Mouse (Mus musculus): ENCODE results near the gene Polr3f. TPM values are rescaled to one million over a fixed set of nuclear protein-coding genes. Genes with fewer than 3 reads are reported as not detected.

Gene Polr3f
- polyA plus RNA-seq, 1 experiment from 2014 or later = 32.9 TPM

- Histone ChIP-seq H3K27ac (no peak overlapping the region), H3K27me3 (no peaks in the 10 kb centered on the region), H3K4me2 (no peak overlapping the region), H3K4me1 (no peaks in the 10 kb centered on the region), H3K4me3 (no peak overlapping the region), H3K36me3 (peaks cover 84% of the 10 kb centered on the region), H3K9me3 (no peaks in the 10 kb centered on the region), H3K9ac (no peak overlapping the region)
- WGBS = 84% methylated on average over 4 of the region's 4 CpGs
- ATAC-seq (ENCODE audit: insufficient number of reproducible peaks, insufficient read depth, low FRiP score, low TSS enrichment, low read depth) = no peak
Measured at GRCm38 (mm10) chr2:144541246-144541645, 13.7 kb downstream of the Polr3f start.

- Histone ChIP-seq H3K9me3 (no peaks in the 10 kb centered on the region), H3K4me1 (no peaks in the 10 kb centered on the region), H3K9ac (no peak overlapping the region), H3K4me3 (no peak overlapping the region), H3K36me3 (peaks cover 77% of the 10 kb centered on the region), H3K4me2 (no peak overlapping the region), H3K27me3 (no peaks in the 10 kb centered on the region), H3K27ac (no peak overlapping the region)
- ATAC-seq (ENCODE audit: insufficient number of reproducible peaks, insufficient read depth, low FRiP score, low TSS enrichment, low read depth) = no peak
- 91% methylated on average over 6 of the region's 6 CpGs for WGBS
Measured at GRCm38 (mm10) chr2:144543670-144544069, 16.2 kb downstream of the Polr3f start.

- WGBS = 73% methylated on average over 6 of the region's 6 CpGs
- Histone ChIP-seq H3K4me3 (no peak overlapping the region), H3K4me2 (no peak overlapping the region), H3K4me1 (peaks cover 5% of the 10 kb centered on the region; the same call in 1 of the 2 replicates), H3K9me3 (no peaks in the 10 kb centered on the region), H3K27me3 (no peaks in the 10 kb centered on the region), H3K27ac (no peak overlapping the region), H3K9ac (no peak overlapping the region), H3K36me3 (peaks cover 68% of the 10 kb centered on the region)
- no peak for ATAC-seq (ENCODE audit: insufficient number of reproducible peaks, insufficient read depth, low FRiP score, low TSS enrichment, low read depth)
Measured at GRCm38 (mm10) chr2:144544630-144545029, 17.1 kb downstream of the Polr3f start.

- no peaks in the 10 kb centered on the region for H3K27me3 ChIP-seq
- no peak overlapping the region for H3K4me2 ChIP-seq
- H3K4me1 ChIP-seq = peaks cover 5% of the 10 kb centered on the region; the same call in 1 of the 2 replicates
- WGBS = 93% methylated on average over 2 of the region's 2 CpGs
- H3K4me3 ChIP-seq = no peak overlapping the region
- no peak overlapping the region for H3K27ac ChIP-seq
- no peak overlapping the region for H3K9ac ChIP-seq
- peaks cover 63% of the 10 kb centered on the region for H3K36me3 ChIP-seq
- ATAC-seq (ENCODE audit: insufficient number of reproducible peaks, insufficient read depth, low FRiP score, low TSS enrichment, low read depth) = no peak
- H3K9me3 ChIP-seq = no peaks in the 10 kb centered on the region
Measured at GRCm38 (mm10) chr2:144545061-144545460, 17.5 kb downstream of the Polr3f start.

GRCm38 (mm10) chr2:144545481-144545880 is 18.0 kb downstream of the Polr3f start:
- H3K9me3 ChIP-seq = no peaks in the 10 kb centered on the region
- H3K36me3 ChIP-seq = peaks cover 59% of the 10 kb centered on the region
- no peak overlapping the region for H3K9ac ChIP-seq
- no peak overlapping the region for H3K4me2 ChIP-seq
- 67% methylated on average over 1 of the region's 1 CpGs for WGBS
- no peak overlapping the region for H3K27ac ChIP-seq
- no peak for ATAC-seq (ENCODE audit: insufficient number of reproducible peaks, insufficient read depth, low FRiP score, low TSS enrichment, low read depth)
- H3K27me3 ChIP-seq = no peaks in the 10 kb centered on the region
- no peak overlapping the region for H3K4me3 ChIP-seq
- peaks cover 5% of the 10 kb centered on the region; the same call in 1 of the 2 replicates for H3K4me1 ChIP-seq

- H3K4me1 ChIP-seq = peaks cover 5% of the 10 kb centered on the region; the same call in 1 of the 2 replicates
- H3K27me3 ChIP-seq = no peaks in the 10 kb centered on the region
- H3K27ac ChIP-seq = no peak overlapping the region
- no peak overlapping the region for H3K9ac ChIP-seq
- no peaks in the 10 kb centered on the region for H3K9me3 ChIP-seq
- no peak overlapping the region for H3K4me2 ChIP-seq
- H3K36me3 ChIP-seq = peaks cover 46% of the 10 kb centered on the region
- WGBS = 52% methylated on average over 4 of the region's 4 CpGs
- ATAC-seq (ENCODE audit: insufficient number of reproducible peaks, insufficient read depth, low FRiP score, low TSS enrichment, low read depth) = no peak
- no peak overlapping the region for H3K4me3 ChIP-seq
Measured at GRCm38 (mm10) chr2:144547559-144547958, 20.0 kb downstream of the Polr3f start.

GRCm38 (mm10) chr2:144550529-144550928 is 23.0 kb downstream of the Polr3f start, which contains the start of gene Rbbp9:
Rbbp9 (minus strand) TSS chr2:144550869.
- Histone ChIP-seq H3K4me1 (peaks cover 5% of the 10 kb centered on the region; the same call in 1 of the 2 replicates), H3K36me3 (peaks cover 20% of the 10 kb centered on the region), H3K9me3 (no peaks in the 10 kb centered on the region), H3K4me3 (peak within 1 kb of the TSS; percentile 63), H3K4me2 (peak within 1 kb of the TSS; percentile 64), H3K9ac (peak within 1 kb of the TSS; percentile 85), H3K27ac (peak within 1 kb of the TSS; percentile 87), H3K27me3 (no peaks in the 10 kb centered on the region)
- ATAC-seq (ENCODE audit: insufficient number of reproducible peaks, insufficient read depth, low FRiP score, low TSS enrichment, low read depth) = peak; percentile 93
- under 1% methylated on average over 17 of the region's 17 CpGs for WGBS

GRCm38 (mm10) chr2:144553905-144554304 is 26.4 kb downstream of the Polr3f start:
- Histone ChIP-seq H3K36me3 (peaks cover under 1% of the 10 kb centered on the region; the same call in 1 of the 2 replicates), H3K27ac (no peak overlapping the region), H3K9ac (no peak overlapping the region), H3K4me1 (peaks cover 18% of the 10 kb centered on the region), H3K27me3 (no peaks in the 10 kb centered on the region), H3K4me3 (no peak overlapping the region), H3K4me2 (no peak overlapping the region), H3K9me3 (no peaks in the 10 kb centered on the region)
- 96% methylated on average over 3 of the region's 3 CpGs for WGBS
- ATAC-seq (ENCODE audit: insufficient number of reproducible peaks, insufficient read depth, low FRiP score, low TSS enrichment, low read depth) = no peak

GRCm38 (mm10) chr2:144555286-144555819 is 27.8 kb downstream of the Polr3f start:
- peaks cover 13% of the 10 kb centered on the region for H3K4me1 ChIP-seq
- peaks cover 15% of the 10 kb centered on the region for H3K36me3 ChIP-seq
- H3K9me3 ChIP-seq = no peaks in the 10 kb centered on the region
- ATAC-seq (ENCODE audit: insufficient number of reproducible peaks, insufficient read depth, low FRiP score, low TSS enrichment, low read depth) = no peak
- H3K9ac ChIP-seq = peak overlapping the region; percentile 88
- H3K4me3 ChIP-seq = peak overlapping the region; percentile 80
- peak overlapping the region; percentile 96 for H3K27ac ChIP-seq
- H3K27me3 ChIP-seq = no peaks in the 10 kb centered on the region
- WGBS = 3% methylated on average over 14 of the region's 14 CpGs
- peak overlapping the region; percentile 63 for H3K4me2 ChIP-seq

- Histone ChIP-seq H3K9me3 (no peaks in the 10 kb centered on the region), H3K27ac (peak within 1 kb of the TSS; percentile 96), H3K4me3 (peak within 1 kb of the TSS; percentile 80), H3K9ac (peak within 1 kb of the TSS; percentile 88), H3K36me3 (peaks cover 19% of the 10 kb centered on the region), H3K4me1 (peaks cover 13% of the 10 kb centered on the region), H3K4me2 (peak within 1 kb of the TSS; percentile 75), H3K27me3 (no peaks in the 10 kb centered on the region)
- peak; percentile 96 for ATAC-seq (ENCODE audit: insufficient number of reproducible peaks, insufficient read depth, low FRiP score, low TSS enrichment, low read depth)
- WGBS = under 1% methylated on average over 44 of the region's 44 CpGs
Measured at GRCm38 (mm10) chr2:144555820-144556552, 28.5 kb downstream of the Polr3f start, which contains the start of gene Sec23b. Sec23b (plus strand) TSS chr2:144556229.

- Histone ChIP-seq H3K27ac (no peak overlapping the region), H3K36me3 (peaks cover 67% of the 10 kb centered on the region), H3K9me3 (no peaks in the 10 kb centered on the region), H3K4me3 (no peak overlapping the region), H3K4me1 (no peaks in the 10 kb centered on the region), H3K9ac (no peak overlapping the region), H3K27me3 (no peaks in the 10 kb centered on the region), H3K4me2 (no peak overlapping the region)
- ATAC-seq (ENCODE audit: insufficient number of reproducible peaks, insufficient read depth, low FRiP score, low TSS enrichment, low read depth) = no peak
- 87% methylated on average over 4 of the region's 4 CpGs for WGBS
Measured at GRCm38 (mm10) chr2:144588723-144589122, 61.2 kb downstream of the Polr3f start.

Measured in embryonic facial prominence, embryonic 13.5 days (tissue).